8 mouse cellular contexts compared by ENCODE assay signal in genomic region chr7:28381017-28381790, GRCm38 (mm10). TPM values are rescaled to one million over a fixed set of nuclear protein-coding genes. Genes with fewer than 3 reads are reported as not detected.
DNase-seq lines count a peak whose midpoint lies in the region; ATAC-seq and TF ChIP-seq lines count a peak whose summit lies in the region.

No protein-coding gene starts in this region.

- no peaks in the 10 kb centered on the region for H3K9me3 ChIP-seq in forebrain, embryonic 13.5 days (replicated peaks)
- no peaks in the 10 kb centered on the region for H3K9me3 ChIP-seq in hindbrain, embryonic 10.5 days
- H3K9me3 ChIP-seq in limb, embryonic 15.5 days: no peaks in the 10 kb centered on the region
- H3K9me3 ChIP-seq in midbrain, embryonic 16.5 days (replicated peaks; ENCODE audit: control insufficient read depth, low read length, poor library complexity, severe bottlenecking): no peaks in the 10 kb centered on the region

- no peak for TF ChIP-seq CTCF in testis, adult 2 months (IDR thresholded peaks at IDR 0.05; ENCODE audit: control insufficient read depth, insufficient read depth, insufficient replicate concordance, low read depth, low read length)

- peaks cover 12% of the 10 kb centered on the region for H3K36me3 ChIP-seq in forebrain, embryonic 13.5 days (ENCODE audit: poor library complexity, severe bottlenecking)
- H3K36me3 ChIP-seq in hindbrain, embryonic 10.5 days: peaks cover 23% of the 10 kb centered on the region
- H3K36me3 ChIP-seq in limb, embryonic 15.5 days: peaks cover 18% of the 10 kb centered on the region
- H3K36me3 ChIP-seq in midbrain, embryonic 16.5 days (ENCODE audit: control insufficient read depth, insufficient read depth, low read length): 0 out of 2 replicates have a peak, but pooled peaks cover 3% of the 10 kb centered on the region
- H3K36me3 ChIP-seq in testis, adult 2 months (ENCODE audit: control insufficient read depth, insufficient read depth, low read length): no peaks in the 10 kb centered on the region

- H3K9ac ChIP-seq in forebrain, embryonic 13.5 days: peak overlapping the region; percentile 58
- peak overlapping the region; percentile 37 for H3K9ac ChIP-seq in limb, embryonic 15.5 days
- peak overlapping the region; percentile 52; the same call in 1 of the 2 replicates for H3K9ac ChIP-seq in midbrain, embryonic 16.5 days (ENCODE audit: low read depth, low read length)

- H3K4me2 ChIP-seq in forebrain, embryonic 13.5 days: peak overlapping the region; percentile 56
- peak overlapping the region; percentile 66 for H3K4me2 ChIP-seq in limb, embryonic 15.5 days
- peak overlapping the region; percentile 40 for H3K4me2 ChIP-seq in midbrain, embryonic 16.5 days (ENCODE audit: low read length)

- 6% methylated on average over 27 of the region's 30 CpGs for WGBS in forebrain, embryonic 13.5 days
- 10% methylated on average over 30 of the region's 30 CpGs for WGBS in hindbrain, embryonic 10.5 days
- WGBS in limb, embryonic 15.5 days: 2% methylated on average over 30 of the region's 30 CpGs
- WGBS in midbrain, embryonic 16.5 days: 5% methylated on average over 30 of the region's 30 CpGs

- peak; percentile 45 for ATAC-seq in activated CD4-positive, CD25-positive, alpha-beta regulatory T cell, adult 4 months
- ATAC-seq in forebrain, embryonic 13.5 days: no peak
- peak; percentile 52 for ATAC-seq in limb, embryonic 15.5 days (ENCODE audit: insufficient number of reproducible peaks, low FRiP score, low TSS enrichment, low read depth)
- 0 out of 2 replicates have a peak, but pooled peaks have one; percentile 8 for ATAC-seq in midbrain, embryonic 16.5 days
- ATAC-seq in frontal cortex, adult (ENCODE audit: low TSS enrichment): no peak

- H3K4me3 ChIP-seq in forebrain, embryonic 13.5 days: peak overlapping the region; percentile 26; the same call in 1 of the 2 replicates
- H3K4me3 ChIP-seq in hindbrain, embryonic 10.5 days: peak overlapping the region; percentile 48
- peak overlapping the region; percentile 36 for H3K4me3 ChIP-seq in limb, embryonic 15.5 days
- no peak overlapping the region for H3K4me3 ChIP-seq in midbrain, embryonic 16.5 days (ENCODE audit: low read depth, low read length)
- peak overlapping the region; percentile 82 for H3K4me3 ChIP-seq in testis, adult 2 months (ENCODE audit: control insufficient read depth, low read depth, low read length)

- TF ChIP-seq POLR2A in testis, adult 2 months (IDR thresholded peaks at IDR 0.05; ENCODE audit: control insufficient read depth, low read depth, low read length): peak; percentile 48; the same call in 1 of the 2 replicates

- peaks cover 54% of the 10 kb centered on the region for H3K4me1 ChIP-seq in forebrain, embryonic 13.5 days
- H3K4me1 ChIP-seq in hindbrain, embryonic 10.5 days (replicated peaks): peaks cover 72% of the 10 kb centered on the region
- H3K4me1 ChIP-seq in limb, embryonic 15.5 days: peaks cover 71% of the 10 kb centered on the region
- H3K4me1 ChIP-seq in midbrain, embryonic 16.5 days (ENCODE audit: control insufficient read depth, insufficient read depth, low read length): peaks cover 16% of the 10 kb centered on the region
- peaks cover 43% of the 10 kb centered on the region for H3K4me1 ChIP-seq in testis, adult 2 months (ENCODE audit: control insufficient read depth, insufficient read depth, low read length)

- peak; percentile 87 for DNase-seq in 3134 (ENCODE audit: extremely low read depth, insufficient read length, low spot score)
- peak; percentile 50 for DNase-seq in hindbrain, embryonic 10.5 days (ENCODE audit: low spot score)

- H3K27ac ChIP-seq in forebrain, embryonic 13.5 days: peak overlapping the region; percentile 54
- peak overlapping the region; percentile 91 for H3K27ac ChIP-seq in hindbrain, embryonic 10.5 days
- peak overlapping the region; percentile 99 for H3K27ac ChIP-seq in limb, embryonic 15.5 days
- peak overlapping the region; percentile 40; the same call in 1 of the 2 replicates for H3K27ac ChIP-seq in midbrain, embryonic 16.5 days (ENCODE audit: low read length)
- H3K27ac ChIP-seq in testis, adult 2 months (ENCODE audit: control insufficient read depth, insufficient read depth, low read depth, low read length): peak overlapping the region; percentile 91

- H3K27me3 ChIP-seq in forebrain, embryonic 13.5 days: 0 out of 2 replicates have a peak, but pooled peaks cover 2% of the 10 kb centered on the region
- peaks cover 24% of the 10 kb centered on the region for H3K27me3 ChIP-seq in hindbrain, embryonic 10.5 days (ENCODE audit: insufficient read depth, poor library complexity, severe bottlenecking)
- H3K27me3 ChIP-seq in limb, embryonic 15.5 days: no peaks in the 10 kb centered on the region
- peaks cover 4% of the 10 kb centered on the region; the same call in 1 of the 2 replicates for H3K27me3 ChIP-seq in midbrain, embryonic 16.5 days (ENCODE audit: control insufficient read depth, insufficient read depth, low read depth, low read length)
- H3K27me3 ChIP-seq in testis, adult 2 months (ENCODE audit: control insufficient read depth, insufficient read depth, low read length): no peaks in the 10 kb centered on the region

RNA-seq across cellular contexts. Expression of gene Zfp36, which starts 1.2 kb away (rescaled TPM):
- polyA plus RNA-seq in activated CD4-positive, CD25-positive, alpha-beta regulatory T cell, adult 4 months (2017; shearing (Covaris generic)): 100 to 1,000 TPM; 107 to 125 TPM
- polyA plus RNA-seq in forebrain, embryonic 13.5 days (2015; fragmentation: Nextera tagmentation; extraction: Ambion mirVana): 4.5 and 4.8 TPM in 2 replicates
- polyA plus RNA-seq in hindbrain, embryonic 10.5 days (2016; fragmentation: Nextera tagmentation; extraction: Ambion mirVana): 5.3 and 5.8 TPM in 2 replicates
- 22.8 and 26.0 TPM in 2 replicates for polyA plus RNA-seq in limb, embryonic 15.5 days (2015; fragmentation: Nextera tagmentation; extraction: Ambion mirVana)
- polyA plus RNA-seq in midbrain, embryonic 16.5 days (2015; fragmentation: Nextera tagmentation; extraction: Ambion mirVana): 2.9 and 3.3 TPM in 2 replicates
- polyA plus RNA-seq in testis, adult 2 months (2012; rRNA removed): 3.8 and 4.9 TPM in 2 replicates

RNA-seq across cellular contexts. Expression of gene Plekhg2, which starts 8.8 kb away (rescaled TPM):
- polyA plus RNA-seq in activated CD4-positive, CD25-positive, alpha-beta regulatory T cell, adult 4 months (2017; shearing (Covaris generic)): 10 to 100 TPM; 61.5 to 70.3 TPM
- 43.1 and 50.0 TPM in 2 replicates for polyA plus RNA-seq in forebrain, embryonic 13.5 days (2015; fragmentation: Nextera tagmentation; extraction: Ambion mirVana)
- 82.4 and 93.0 TPM in 2 replicates for polyA plus RNA-seq in hindbrain, embryonic 10.5 days (2016; fragmentation: Nextera tagmentation; extraction: Ambion mirVana)
- 54.4 and 54.8 TPM in 2 replicates for polyA plus RNA-seq in limb, embryonic 15.5 days (2015; fragmentation: Nextera tagmentation; extraction: Ambion mirVana)
- 22.9 and 23.1 TPM in 2 replicates for polyA plus RNA-seq in midbrain, embryonic 16.5 days (2015; fragmentation: Nextera tagmentation; extraction: Ambion mirVana)
- polyA plus RNA-seq in testis, adult 2 months (2012; rRNA removed): 14.7 and 20.1 TPM in 2 replicates

RNA-seq across cellular contexts. Expression of gene Med29, which starts 11.3 kb away (rescaled TPM):
- 10 to 100 TPM; 29.7 to 30.6 TPM for polyA plus RNA-seq in activated CD4-positive, CD25-positive, alpha-beta regulatory T cell, adult 4 months (2017; shearing (Covaris generic))
- polyA plus RNA-seq in forebrain, embryonic 13.5 days (2015; fragmentation: Nextera tagmentation; extraction: Ambion mirVana): 49.3 and 51.5 TPM in 2 replicates
- 62.9 and 65.0 TPM in 2 replicates for polyA plus RNA-seq in hindbrain, embryonic 10.5 days (2016; fragmentation: Nextera tagmentation; extraction: Ambion mirVana)
- polyA plus RNA-seq in limb, embryonic 15.5 days (2015; fragmentation: Nextera tagmentation; extraction: Ambion mirVana): 44.8 and 45.1 TPM in 2 replicates
- 39.6 and 40.3 TPM in 2 replicates for polyA plus RNA-seq in midbrain, embryonic 16.5 days (2015; fragmentation: Nextera tagmentation; extraction: Ambion mirVana)
- polyA plus RNA-seq in testis, adult 2 months (2012; rRNA removed): 129 and 135 TPM in 2 replicates

RNA-seq across cellular contexts. Expression of gene Paf1, which starts 11.5 kb away (rescaled TPM):
- 10 to 100 TPM; 49.2 to 65.4 TPM for polyA plus RNA-seq in activated CD4-positive, CD25-positive, alpha-beta regulatory T cell, adult 4 months (2017; shearing (Covaris generic))
- polyA plus RNA-seq in forebrain, embryonic 13.5 days (2015; fragmentation: Nextera tagmentation; extraction: Ambion mirVana): 95.4 and 97.1 TPM in 2 replicates
- 83.2 and 85.4 TPM in 2 replicates for polyA plus RNA-seq in hindbrain, embryonic 10.5 days (2016; fragmentation: Nextera tagmentation; extraction: Ambion mirVana)
- polyA plus RNA-seq in limb, embryonic 15.5 days (2015; fragmentation: Nextera tagmentation; extraction: Ambion mirVana): 67.6 and 73.4 TPM in 2 replicates
- 96.1 and 109 TPM in 2 replicates for polyA plus RNA-seq in midbrain, embryonic 16.5 days (2015; fragmentation: Nextera tagmentation; extraction: Ambion mirVana)
- polyA plus RNA-seq in testis, adult 2 months (2012; rRNA removed): 84.1 and 97.0 TPM in 2 replicates

RNA-seq across cellular contexts. Expression of gene Rps16, which starts 30.8 kb away (rescaled TPM):
- polyA plus RNA-seq in activated CD4-positive, CD25-positive, alpha-beta regulatory T cell, adult 4 months (2017; shearing (Covaris generic)): 1,000 to 10,000 TPM; 1,380 to 1,513 TPM
- polyA plus RNA-seq in forebrain, embryonic 13.5 days (2015; fragmentation: Nextera tagmentation; extraction: Ambion mirVana): 644 and 704 TPM in 2 replicates
- polyA plus RNA-seq in hindbrain, embryonic 10.5 days (2016; fragmentation: Nextera tagmentation; extraction: Ambion mirVana): 777 and 925 TPM in 2 replicates
- 822 and 1,022 TPM in 2 replicates for polyA plus RNA-seq in limb, embryonic 15.5 days (2015; fragmentation: Nextera tagmentation; extraction: Ambion mirVana)
- polyA plus RNA-seq in midbrain, embryonic 16.5 days (2015; fragmentation: Nextera tagmentation; extraction: Ambion mirVana): 414 and 435 TPM in 2 replicates
- 227 and 277 TPM in 2 replicates for polyA plus RNA-seq in testis, adult 2 months (2012; rRNA removed)

Comparison
In these comparisons a context has a peak if more than half of its experiments do, and no peak if none do; other contexts are left out.
1. ATAC-seq: peak in activated CD4-positive, CD25-positive, alpha-beta regulatory T cell, adult 4 months (single experiment), limb, embryonic 15.5 days (single experiment) and midbrain, embryonic 16.5 days (single experiment); none in forebrain, embryonic 13.5 days (single experiment) and frontal cortex, adult (single experiment).
2. H3K27ac ChIP-seq: peak in every context shown above with its lines; median percentile 99 in limb, embryonic 15.5 days; 91 in hindbrain, embryonic 10.5 days; 91 in testis, adult 2 months; 54 in forebrain, embryonic 13.5 days; 40 in midbrain, embryonic 16.5 days.
3. Peak in every context shown above with its lines, with median percentiles within 50 percentile points of each other: H3K4me2 ChIP-seq and H3K9ac ChIP-seq.